Mouse (Mus musculus) liver, embryonic 14.5 days (tissue): ENCODE measurements at regions not wholly inside any gene's neighbourhood (a gene's known extent, or its start where the extent isn't known, plus 50 kb on each side); places are given as distances from the start of the nearest gene placed in this dataset.

Experiments used
- CTCF ChIP-seq: IDR thresholded peaks from 2 replicates; pipeline ENCODE4 v1.5.1; 2016; ENCODE audit warnings: antibody characterized with exemption, low read depth, control low read depth
- EP300 ChIP-seq: IDR thresholded peaks from 2 replicates; pipeline ENCODE4 v1.6.1; 2016; ENCODE audit warnings: antibody characterized with exemption, low read depth

- TF ChIP-seq CTCF (no peak), EP300 (no peak)
These were observed 151.9 kb upstream of the Camk1g start for GRCm38 (mm10) chr1:193522007-193522406.
